Mouse (Mus musculus) liver (tissue): ENCODE measurements around the gene Filip1.

Experiments used
- DNase-seq: peaks from one replicate; pipeline ENCODE4 v3.0.0-alpha.2; 2020; ENCODE audit warnings: mixed read lengths

The Filip1 gene

GRCm38 (mm10) chr9:79823438-79823837 lies 189.2 kb downstream of the Filip1 start:
- no peak for DNase-seq

GRCm38 (mm10) chr9:79816464-79816863 lies 196.2 kb downstream of the Filip1 start:
- no peak for DNase-seq

GRCm38 (mm10) chr9:79816013-79816412 lies 196.6 kb downstream of the Filip1 start:
- no peak for DNase-seq

GRCm38 (mm10) chr9:79814592-79814991 lies 198.1 kb downstream of the Filip1 start:
- no peak for DNase-seq

- no peak for DNase-seq
Observed at GRCm38 (mm10) chr9:79810969-79811902, 201.4 kb downstream of the Filip1 start.

- DNase-seq = peak; percentile 21
Observed at GRCm38 (mm10) chr9:79810534-79810933, 202.1 kb downstream of the Filip1 start.

- DNase-seq = no peak
Observed at GRCm38 (mm10) chr9:79809411-79809810, 203.2 kb downstream of the Filip1 start.

- DNase-seq = no peak
Observed at GRCm38 (mm10) chr9:79807178-79807577, 205.5 kb downstream of the Filip1 start.

- no peak for DNase-seq
Observed at GRCm38 (mm10) chr9:79806317-79807075, 206.2 kb downstream of the Filip1 start.

- DNase-seq = no peak
Observed at GRCm38 (mm10) chr9:79805426-79805825, 207.2 kb downstream of the Filip1 start.

- no peak for DNase-seq
Observed at GRCm38 (mm10) chr9:79796461-79797135, 216.1 kb downstream of the Filip1 start.

- no peak for DNase-seq
Observed at GRCm38 (mm10) chr9:79795076-79795475, 217.6 kb downstream of the Filip1 start.

GRCm38 (mm10) chr9:79792841-79793835 lies 219.5 kb downstream of the Filip1 start, which contains the start of gene Tmem30a:
Gene Tmem30a (minus strand): TSS chr9:79793507.
- peak; percentile 91 for DNase-seq

GRCm38 (mm10) chr9:79785794-79786085 lies 226.9 kb downstream of the Filip1 start:
- no peak for DNase-seq

- no peak for DNase-seq
Observed at GRCm38 (mm10) chr9:79784934-79785793, 227.5 kb downstream of the Filip1 start.

- no peak for DNase-seq
Observed at GRCm38 (mm10) chr9:79784439-79784838, 228.2 kb downstream of the Filip1 start.

- no peak for DNase-seq
Observed at GRCm38 (mm10) chr9:79779354-79779753, 233.3 kb downstream of the Filip1 start.

- DNase-seq = no peak
Observed at GRCm38 (mm10) chr9:79766991-79767545, 245.6 kb downstream of the Filip1 start.

- DNase-seq = no peak
Observed at GRCm38 (mm10) chr9:79765329-79765728, 247.3 kb downstream of the Filip1 start.
